Mouse (Mus musculus) stomach, postnatal 0 days (tissue): Measurements from ENCODE around the gene Apba2.

Experiments used
- CTCF ChIP-seq: IDR thresholded peaks from 2 replicates; pipeline ENCODE4 v1.5.1; 2016; ENCODE audit warnings: antibody characterized with exemption, low read depth, mild to moderate bottlenecking, moderate library complexity
- EP300 ChIP-seq: optimal IDR thresholded peaks from 2 replicates; pipeline ENCODE3; 2016; ENCODE audit warnings: antibody characterized with exemption

DNA sequence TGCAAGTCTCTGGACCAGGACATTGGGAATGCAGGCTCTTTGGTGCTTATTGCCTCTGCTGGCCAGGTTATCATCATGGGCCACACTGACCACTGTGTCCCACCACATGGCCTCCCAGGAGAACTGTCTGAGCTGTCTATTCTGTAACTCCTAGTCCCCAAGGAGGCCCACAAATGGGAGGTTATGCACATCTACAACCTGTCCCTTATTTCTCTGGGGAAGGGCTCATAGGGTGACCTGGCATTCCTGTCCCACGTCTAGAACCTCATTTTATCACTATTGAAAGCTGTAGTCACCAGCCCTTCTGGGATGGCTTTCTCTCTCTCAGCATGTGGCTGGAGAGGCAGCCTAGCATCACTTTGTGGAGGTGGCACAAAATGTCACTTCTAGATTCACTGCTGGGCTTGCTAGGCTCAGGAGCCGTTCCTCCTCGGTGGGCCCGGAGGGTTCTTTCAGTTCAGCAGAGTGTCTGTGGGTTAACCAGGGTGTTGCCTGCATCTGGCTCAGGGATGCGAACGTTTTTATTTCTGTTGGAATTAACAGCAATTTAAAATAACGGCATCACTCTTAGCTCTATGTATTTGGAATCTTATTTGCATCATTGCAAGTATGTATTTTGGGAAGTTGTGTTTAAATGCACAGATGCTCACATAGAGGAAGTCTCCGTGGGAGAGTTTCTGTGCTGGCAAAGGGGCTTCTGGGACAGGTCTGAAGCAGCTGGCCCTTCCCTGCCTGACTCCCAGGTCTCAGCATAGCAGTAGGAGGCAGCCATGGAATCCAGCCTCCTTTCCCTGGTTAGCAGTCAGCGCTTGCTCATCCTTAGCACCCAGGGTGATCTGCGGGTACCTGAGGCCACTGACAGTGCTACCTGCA is 65.1 kb downstream of the Apba2 start:
- TF ChIP-seq CTCF = no peak
- no peak for TF ChIP-seq EP300
